Mouse (Mus musculus) thymus, adult 2 months (tissue): Measurements from ENCODE around the gene Ric1. TPM values are rescaled to one million over a fixed set of nuclear protein-coding genes. Genes with fewer than 3 reads are reported as not detected.
"Not testable (repeated sequence)": the region's sequence is repeated elsewhere in the genome, so short reads cannot be mapped to it uniquely, and the experiment has no call there.

Experiments
- DNase-seq: peaks from one replicate; pipeline ENCODE4 v3.0.0; 2021
- H3K27ac ChIP-seq: fragments of 200-500 bp; 2 replicates; pipeline ENCODE4 v1.5.1; 2012; ENCODE audit warnings: low read length, control low read depth; ENCODE audit not compliant: control insufficient read depth, insufficient read depth
- H3K27me3 ChIP-seq: fragments of 200-500 bp; 2 replicates; pipeline ENCODE4 v1.6.1; 2012; ENCODE audit warnings: mild to moderate bottlenecking, low read length, moderate library complexity, mixed read lengths; ENCODE audit not compliant: control insufficient read depth, insufficient read depth
- H3K36me3 ChIP-seq: fragments of 200-500 bp; 2 replicates; pipeline ENCODE4 v1.6.1; 2012; ENCODE audit warnings: mild to moderate bottlenecking, low read length, moderate library complexity; ENCODE audit not compliant: control insufficient read depth, insufficient read depth
- H3K4me1 ChIP-seq: fragments of 200-500 bp; replicated peaks from 2 replicates; pipeline ENCODE4 v1.6.1; 2012; ENCODE audit warnings: low read length; ENCODE audit not compliant: control insufficient read depth, insufficient read depth
- H3K4me3 ChIP-seq: fragments of 200-500 bp; 2 replicates; pipeline ENCODE4 v1.5.1; 2012; ENCODE audit warnings: mild to moderate bottlenecking, low read length, control low read depth, moderate library complexity; ENCODE audit not compliant: control insufficient read depth, insufficient read depth
- CTCF ChIP-seq: fragments of 200-500 bp; IDR thresholded peaks from 2 replicates; pipeline ENCODE4 v1.5.1; 2012; ENCODE audit warnings: mild to moderate bottlenecking, control low read depth, low read length, moderate library complexity, borderline replicate concordance; ENCODE audit not compliant: control insufficient read depth, poor library complexity, insufficient read depth; ENCODE audit errors: extremely low read depth
- POLR2A ChIP-seq: fragments of 200-500 bp; IDR thresholded peaks from 2 replicates; pipeline ENCODE4 v1.6.1; 2012; ENCODE audit warnings: mild to moderate bottlenecking, low read length, control low read depth, moderate library complexity; ENCODE audit not compliant: control insufficient read depth, poor library complexity, insufficient read depth; ENCODE audit errors: extremely low read depth
- WGBS: fragments of 180-500 bp; shearing (Covaris S2); methylation state at CpG from one replicate; pipeline ENCODE4 v1.1.7; 2018; 5-methylcytosine and 5-hydroxymethylcytosine counted together
- polyA plus RNA-seq: library from polyadenylated mRNA; depleted of rRNA; stranded (reverse); fragments of >200 nt; gene quantifications from 2 replicates; pipeline ENCODE4 v1.2.3, GENCODE M21; 2012

Ric1 gene
- polyA plus RNA-seq, 1 experiment = 19.4 TPM

GRCm38 (mm10) chr19:29562166-29562565 lies 40.1 kb downstream of the Ric1 start:
- TF ChIP-seq POLR2A = no peak
- no peak for TF ChIP-seq CTCF
- no peak overlapping the region for H3K27ac ChIP-seq
- no peaks in the 10 kb centered on the region for H3K27me3 ChIP-seq
- DNase-seq = no peak
- H3K4me3 ChIP-seq = no peak overlapping the region
- 92% methylated on average over 4 of the region's 4 CpGs for WGBS
- 0 out of 2 replicates have a peak, but pooled peaks cover 2% of the 10 kb centered on the region for H3K36me3 ChIP-seq
- no peaks in the 10 kb centered on the region for H3K4me1 ChIP-seq

GRCm38 (mm10) chr19:29562603-29563002 lies 40.5 kb downstream of the Ric1 start:
- Histone ChIP-seq H3K27me3 (no peaks in the 10 kb centered on the region), H3K4me1 (no peaks in the 10 kb centered on the region), H3K36me3 (0 out of 2 replicates have a peak, but pooled peaks cover 4% of the 10 kb centered on the region), H3K27ac (no peak overlapping the region), H3K4me3 (no peak overlapping the region)
- WGBS = 87% methylated on average over 3 of the region's 3 CpGs
- TF ChIP-seq CTCF (no peak), POLR2A (no peak)
- DNase-seq = no peak

GRCm38 (mm10) chr19:29563258-29563779 lies 41.2 kb downstream of the Ric1 start:
- DNase-seq = peak; percentile 58
- no peaks in the 10 kb centered on the region for H3K4me1 ChIP-seq
- TF ChIP-seq POLR2A (no peak), CTCF (no peak)
- H3K4me3 ChIP-seq = no peak overlapping the region
- H3K36me3 ChIP-seq = 0 out of 2 replicates have a peak, but pooled peaks cover 4% of the 10 kb centered on the region
- no peaks in the 10 kb centered on the region for H3K27me3 ChIP-seq
- no peak overlapping the region for H3K27ac ChIP-seq
- WGBS = 87% methylated on average over 7 of the region's 7 CpGs

GRCm38 (mm10) chr19:29566512-29566911 lies 44.4 kb downstream of the Ric1 start:
- DNase-seq = no peak
- 45% methylated on average over 1 of the region's 1 CpGs for WGBS
- Histone ChIP-seq H3K4me3 (no peak overlapping the region), H3K27ac (no peak overlapping the region), H3K36me3 (0 out of 2 replicates have a peak, but pooled peaks cover 9% of the 10 kb centered on the region), H3K27me3 (no peaks in the 10 kb centered on the region), H3K4me1 (no peaks in the 10 kb centered on the region)
- no peak for TF ChIP-seq POLR2A
- no peak for TF ChIP-seq CTCF

- no peak overlapping the region for H3K4me3 ChIP-seq
- no peaks in the 10 kb centered on the region for H3K27me3 ChIP-seq
- no peak overlapping the region for H3K27ac ChIP-seq
- WGBS = 97% methylated on average over 2 of the region's 2 CpGs
- no peaks in the 10 kb centered on the region for H3K4me1 ChIP-seq
- no peak for DNase-seq
- H3K36me3 ChIP-seq = peaks cover 30% of the 10 kb centered on the region
- TF ChIP-seq CTCF = no peak
- no peak for TF ChIP-seq POLR2A
These were observed 60.4 kb downstream of the Ric1 start for GRCm38 (mm10) chr19:29582439-29582838.

- peaks cover 37% of the 10 kb centered on the region for H3K36me3 ChIP-seq
These were observed 61.7 kb downstream of the Ric1 start for GRCm38 (mm10) chr19:29583734-29584133.

GRCm38 (mm10) chr19:29593783-29594182 lies 71.7 kb downstream of the Ric1 start:
- DNase-seq, H3K4me1 ChIP-seq, H3K4me3 ChIP-seq, H3K27me3 ChIP-seq, H3K27ac ChIP-seq: not testable (repeated sequence)
- peaks cover 30% of the 10 kb centered on the region for H3K36me3 ChIP-seq
- WGBS = 100% methylated on average over 3 of the region's 3 CpGs

More at GRCm38 (mm10) chr19:29583734-29584133, 61.7 kb downstream of the Ric1 start:
- no peaks in the 10 kb centered on the region for H3K4me1 ChIP-seq
- no peak for TF ChIP-seq POLR2A
- TF ChIP-seq CTCF = no peak
- no peak for DNase-seq
- no peak overlapping the region for H3K27ac ChIP-seq
- 95% methylated on average over 6 of the region's 6 CpGs for WGBS
- no peak overlapping the region for H3K4me3 ChIP-seq
- no peaks in the 10 kb centered on the region for H3K27me3 ChIP-seq

- peaks cover 45% of the 10 kb centered on the region for H3K36me3 ChIP-seq
- TF ChIP-seq POLR2A (no peak), CTCF (no peak)
- no peak overlapping the region for H3K27ac ChIP-seq
- no peak for DNase-seq
- no peaks in the 10 kb centered on the region for H3K4me1 ChIP-seq
- no peaks in the 10 kb centered on the region for H3K27me3 ChIP-seq
- 99% methylated on average over 3 of the region's 3 CpGs for WGBS
- H3K4me3 ChIP-seq = no peak overlapping the region
These were observed 74.2 kb downstream of the Ric1 start for GRCm38 (mm10) chr19:29596276-29596675.
